Mouse (Mus musculus): ENCODE measurements around the gene Micall1. TPM values are rescaled to one million over a fixed set of nuclear protein-coding genes. Genes with fewer than 3 reads are reported as not detected.

The Micall1 gene
- polyA plus RNA-seq, 1 experiment from 2014 or later = 12.0 TPM

- Histone ChIP-seq H3K27ac (no peak overlapping the region), H3K36me3 (peaks cover 20% of the 10 kb centered on the region), H3K9me3 (no peaks in the 10 kb centered on the region), H3K4me3 (no peak overlapping the region), H3K9ac (no peak overlapping the region), H3K4me1 (no peaks in the 10 kb centered on the region; the same call in 1 of the 2 replicates), H3K27me3 (replicated peaks) (no peaks in the 10 kb centered on the region), H3K4me2 (replicated peaks) (no peak overlapping the region)
- WGBS = 78% methylated on average over 4 of the region's 4 CpGs
- no peak for ATAC-seq (ENCODE audit: low FRiP score, low read depth)
These were observed 9.2 kb upstream of the Micall1 start for GRCm38 (mm10) chr15:79099456-79099855.

GRCm38 (mm10) chr15:79100391-79100790 is 8.3 kb upstream of the Micall1 start:
- H3K36me3 ChIP-seq = peaks cover 13% of the 10 kb centered on the region
- 81% methylated on average over 4 of the region's 4 CpGs for WGBS
- no peak for ATAC-seq (ENCODE audit: low FRiP score, low read depth)
- H3K27me3 ChIP-seq (replicated peaks) = no peaks in the 10 kb centered on the region
- no peak overlapping the region for H3K27ac ChIP-seq
- H3K9ac ChIP-seq = no peak overlapping the region
- H3K9me3 ChIP-seq = no peaks in the 10 kb centered on the region
- H3K4me1 ChIP-seq = no peaks in the 10 kb centered on the region; the same call in 1 of the 2 replicates
- H3K4me2 ChIP-seq (replicated peaks) = no peak overlapping the region
- H3K4me3 ChIP-seq = no peak overlapping the region

- Histone ChIP-seq H3K4me1 (no peaks in the 10 kb centered on the region; the same call in 1 of the 2 replicates), H3K9ac (no peak overlapping the region), H3K4me3 (no peak overlapping the region)
These were observed 7.2 kb upstream of the Micall1 start for GRCm38 (mm10) chr15:79101531-79101930.

GRCm38 (mm10) chr15:79103264-79103663 is 5.4 kb upstream of the Micall1 start:
- H3K27ac ChIP-seq = no peak overlapping the region
- H3K4me3 ChIP-seq = no peak overlapping the region
- H3K36me3 ChIP-seq = no peaks in the 10 kb centered on the region
- 78% methylated on average over 10 of the region's 10 CpGs for WGBS
- no peaks in the 10 kb centered on the region for H3K9me3 ChIP-seq
- H3K4me1 ChIP-seq = peaks cover 2% of the 10 kb centered on the region; the same call in 1 of the 2 replicates
- no peaks in the 10 kb centered on the region for H3K27me3 ChIP-seq (replicated peaks)
- H3K4me2 ChIP-seq (replicated peaks) = no peak overlapping the region
- ATAC-seq (ENCODE audit: low FRiP score, low read depth) = no peak
- H3K9ac ChIP-seq = no peak overlapping the region

More at GRCm38 (mm10) chr15:79101531-79101930, 7.2 kb upstream of the Micall1 start:
- Histone ChIP-seq H3K9me3 (no peaks in the 10 kb centered on the region), H3K27ac (no peak overlapping the region; the same call in 1 of the 2 replicates), H3K36me3 (peaks cover 1% of the 10 kb centered on the region; the same call in 1 of the 2 replicates), H3K27me3 (replicated peaks) (no peaks in the 10 kb centered on the region), H3K4me2 (replicated peaks) (no peak overlapping the region)
- ATAC-seq (ENCODE audit: low FRiP score, low read depth) = no peak

- Histone ChIP-seq H3K4me3 (no peak overlapping the region), H3K4me2 (replicated peaks) (no peak overlapping the region), H3K9me3 (no peaks in the 10 kb centered on the region), H3K4me1 (peaks cover 17% of the 10 kb centered on the region), H3K36me3 (no peaks in the 10 kb centered on the region), H3K27me3 (replicated peaks) (0 out of 2 replicates have a peak, but pooled peaks cover 6% of the 10 kb centered on the region), H3K27ac (no peak overlapping the region), H3K9ac (no peak overlapping the region)
- 59% methylated on average over 2 of the region's 2 CpGs for WGBS
- ATAC-seq (ENCODE audit: low FRiP score, low read depth) = no peak
These were observed 2.9 kb upstream of the Micall1 start for GRCm38 (mm10) chr15:79105804-79106203.

GRCm38 (mm10) chr15:79107966-79108365 is 732 bp upstream of the Micall1 start:
- no peak for ATAC-seq (ENCODE audit: low FRiP score, low read depth)
- no peaks in the 10 kb centered on the region for H3K9me3 ChIP-seq
- 20% methylated on average over 7 of the region's 7 CpGs for WGBS
- peak overlapping the region; percentile 92 for H3K4me2 ChIP-seq (replicated peaks)
- H3K9ac ChIP-seq = peak overlapping the region; percentile 95; the same call in 1 of the 2 replicates
- 0 out of 2 replicates have a peak, but pooled peaks cover 6% of the 10 kb centered on the region for H3K27me3 ChIP-seq (replicated peaks)
- H3K4me3 ChIP-seq = peak overlapping the region; percentile 87; the same call in 1 of the 2 replicates
- peaks cover 19% of the 10 kb centered on the region for H3K4me1 ChIP-seq
- H3K27ac ChIP-seq = no peak overlapping the region
- 0 out of 2 replicates have a peak, but pooled peaks cover 4% of the 10 kb centered on the region for H3K36me3 ChIP-seq

GRCm38 (mm10) chr15:79109321-79109934 is 730 bp downstream of the Micall1 start:
- WGBS = under 1% methylated on average over 46 of the region's 46 CpGs
- H3K27ac ChIP-seq = peak overlapping the region; percentile 42; the same call in 1 of the 2 replicates
- no peak; the same call in none of the 2 replicates for ATAC-seq (ENCODE audit: low FRiP score, low read depth)

GRCm38 (mm10) chr15:79110031-79110430 is 1.3 kb downstream of the Micall1 start:
- Histone ChIP-seq H3K9ac (peak overlapping the region; percentile 95), H3K9me3 (no peaks in the 10 kb centered on the region), H3K36me3 (peaks cover 9% of the 10 kb centered on the region; the same call in 1 of the 2 replicates), H3K4me1 (peaks cover 19% of the 10 kb centered on the region), H3K4me3 (peak overlapping the region; percentile 87), H3K27me3 (replicated peaks) (0 out of 2 replicates have a peak, but pooled peaks cover 6% of the 10 kb centered on the region), H3K27ac (no peak overlapping the region), H3K4me2 (replicated peaks) (peak overlapping the region; percentile 92)
- ATAC-seq (ENCODE audit: low FRiP score, low read depth) = no peak
- 12% methylated on average over 9 of the region's 9 CpGs for WGBS

More at GRCm38 (mm10) chr15:79109321-79109934, 730 bp downstream of the Micall1 start:
- Histone ChIP-seq H3K4me3 (peak overlapping the region; percentile 87), H3K4me2 (replicated peaks) (peak overlapping the region; percentile 92), H3K9me3 (no peaks in the 10 kb centered on the region), H3K36me3 (0 out of 2 replicates have a peak, but pooled peaks cover 5% of the 10 kb centered on the region), H3K4me1 (peaks cover 19% of the 10 kb centered on the region), H3K27me3 (replicated peaks) (0 out of 2 replicates have a peak, but pooled peaks cover 6% of the 10 kb centered on the region), H3K9ac (peak overlapping the region; percentile 95)

GRCm38 (mm10) chr15:79110528-79110927 is 1.8 kb downstream of the Micall1 start:
- Histone ChIP-seq H3K4me1 (peaks cover 19% of the 10 kb centered on the region), H3K9me3 (no peaks in the 10 kb centered on the region), H3K27ac (no peak overlapping the region), H3K4me2 (replicated peaks) (peak overlapping the region; percentile 92), H3K4me3 (peak overlapping the region; percentile 87), H3K36me3 (peaks cover 14% of the 10 kb centered on the region), H3K27me3 (replicated peaks) (0 out of 2 replicates have a peak, but pooled peaks cover 6% of the 10 kb centered on the region), H3K9ac (no peak overlapping the region)
- no peak for ATAC-seq (ENCODE audit: low FRiP score, low read depth)
- 79% methylated on average over 2 of the region's 2 CpGs for WGBS

- Histone ChIP-seq H3K36me3 (peaks cover 18% of the 10 kb centered on the region), H3K4me1 (peaks cover 19% of the 10 kb centered on the region), H3K4me2 (replicated peaks) (no peak overlapping the region), H3K4me3 (no peak overlapping the region), H3K27ac (no peak overlapping the region), H3K27me3 (replicated peaks) (0 out of 2 replicates have a peak, but pooled peaks cover 6% of the 10 kb centered on the region), H3K9me3 (no peaks in the 10 kb centered on the region), H3K9ac (no peak overlapping the region)
- 90% methylated on average over 4 of the region's 4 CpGs for WGBS
- no peak for ATAC-seq (ENCODE audit: low FRiP score, low read depth)
These were observed 3.1 kb downstream of the Micall1 start for GRCm38 (mm10) chr15:79111774-79112173.

- Histone ChIP-seq H3K27ac (no peak overlapping the region), H3K4me1 (peaks cover 7% of the 10 kb centered on the region), H3K27me3 (replicated peaks) (0 out of 2 replicates have a peak, but pooled peaks cover 4% of the 10 kb centered on the region), H3K4me3 (no peak overlapping the region), H3K9me3 (no peaks in the 10 kb centered on the region), H3K9ac (no peak overlapping the region), H3K4me2 (replicated peaks) (no peak overlapping the region), H3K36me3 (peaks cover 34% of the 10 kb centered on the region)
- whole genome bisulfite sequencing = 60% methylated on average over 5 of the region's 5 CpGs
- ATAC-seq (ENCODE audit: low FRiP score, low read depth) = no peak
These were observed 6.6 kb downstream of the Micall1 start for GRCm38 (mm10) chr15:79115276-79115675.

- 86% methylated on average over 9 of the region's 9 CpGs for WGBS
- H3K36me3 ChIP-seq = peaks cover 57% of the 10 kb centered on the region
- ATAC-seq (ENCODE audit: low FRiP score, low read depth) = no peak
These were observed 10.8 kb downstream of the Micall1 start for GRCm38 (mm10) chr15:79119491-79119890.

More at GRCm38 (mm10) chr15:79119491-79119890, 10.8 kb downstream of the Micall1 start:
- no peak overlapping the region for H3K27ac ChIP-seq
- H3K4me1 ChIP-seq = peaks cover 4% of the 10 kb centered on the region; the same call in 1 of the 2 replicates
- no peak overlapping the region for H3K4me2 ChIP-seq (replicated peaks)
- no peak overlapping the region for H3K4me3 ChIP-seq
- H3K9ac ChIP-seq = no peak overlapping the region
- no peaks in the 10 kb centered on the region for H3K9me3 ChIP-seq
- H3K27me3 ChIP-seq (replicated peaks) = no peaks in the 10 kb centered on the region
